Mouse (Mus musculus) monocyte, adult 2 months (primary cell): ENCODE measurements around the gene Npepps.

Source experiments
- DNase-seq, 2 experiments: peaks; one replicate each; pipeline ENCODE4 v3.0.0; 2022; ENCODE audit warnings: low spot score in 2 of 2, low read depth in 1 of 2

Gene Npepps

DNA sequence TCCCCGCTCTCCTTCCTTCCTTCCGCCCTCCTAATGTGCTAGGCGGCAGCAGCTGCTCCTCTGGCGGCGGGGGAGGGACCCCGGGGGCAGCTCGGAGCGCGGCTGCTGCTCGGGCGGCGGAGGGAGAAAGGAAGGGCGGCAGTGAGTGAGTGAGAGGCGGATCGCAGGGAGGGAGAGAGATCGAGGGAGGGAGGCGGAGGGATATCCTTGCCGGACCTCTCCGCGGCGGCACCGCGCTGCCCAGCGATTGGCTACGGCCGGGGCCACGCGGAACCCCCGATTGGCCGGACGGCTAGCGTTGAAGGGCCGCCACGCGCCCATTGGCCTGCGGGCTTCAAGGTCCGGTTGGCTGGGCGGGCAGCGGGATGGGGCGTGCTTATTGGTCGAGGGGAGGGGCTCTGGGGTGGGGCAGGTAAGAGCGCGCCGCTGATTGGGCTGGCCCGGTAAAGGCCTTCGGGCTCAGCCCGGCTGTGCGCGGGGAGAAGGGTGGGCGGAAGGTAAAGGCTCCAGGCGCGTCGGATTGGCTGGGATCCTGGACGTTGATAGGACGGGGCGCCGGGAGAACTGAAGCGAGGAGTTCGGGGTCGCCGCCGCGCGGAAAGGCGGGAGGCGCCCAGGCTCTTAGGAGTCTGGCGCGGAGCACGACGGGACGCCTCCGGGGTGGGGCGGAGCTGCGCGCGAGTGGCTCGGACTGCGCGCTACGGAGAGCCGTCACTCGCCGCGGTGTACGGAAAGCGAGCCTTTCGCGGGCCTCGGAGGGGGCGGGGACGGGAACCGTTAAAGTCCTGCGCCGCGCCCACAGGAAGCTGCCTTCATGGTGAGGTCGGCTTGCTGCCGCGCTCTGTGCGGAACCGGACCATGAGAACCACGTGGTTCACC, 92.4 kb downstream of the Npepps start, which contains the start of gene Kpnb1:
Gene Kpnb1 (minus strand): TSS at position 118 of the 879 bp plus-strand sequence.
- DNase-seq: peak; percentile 97

DNA sequence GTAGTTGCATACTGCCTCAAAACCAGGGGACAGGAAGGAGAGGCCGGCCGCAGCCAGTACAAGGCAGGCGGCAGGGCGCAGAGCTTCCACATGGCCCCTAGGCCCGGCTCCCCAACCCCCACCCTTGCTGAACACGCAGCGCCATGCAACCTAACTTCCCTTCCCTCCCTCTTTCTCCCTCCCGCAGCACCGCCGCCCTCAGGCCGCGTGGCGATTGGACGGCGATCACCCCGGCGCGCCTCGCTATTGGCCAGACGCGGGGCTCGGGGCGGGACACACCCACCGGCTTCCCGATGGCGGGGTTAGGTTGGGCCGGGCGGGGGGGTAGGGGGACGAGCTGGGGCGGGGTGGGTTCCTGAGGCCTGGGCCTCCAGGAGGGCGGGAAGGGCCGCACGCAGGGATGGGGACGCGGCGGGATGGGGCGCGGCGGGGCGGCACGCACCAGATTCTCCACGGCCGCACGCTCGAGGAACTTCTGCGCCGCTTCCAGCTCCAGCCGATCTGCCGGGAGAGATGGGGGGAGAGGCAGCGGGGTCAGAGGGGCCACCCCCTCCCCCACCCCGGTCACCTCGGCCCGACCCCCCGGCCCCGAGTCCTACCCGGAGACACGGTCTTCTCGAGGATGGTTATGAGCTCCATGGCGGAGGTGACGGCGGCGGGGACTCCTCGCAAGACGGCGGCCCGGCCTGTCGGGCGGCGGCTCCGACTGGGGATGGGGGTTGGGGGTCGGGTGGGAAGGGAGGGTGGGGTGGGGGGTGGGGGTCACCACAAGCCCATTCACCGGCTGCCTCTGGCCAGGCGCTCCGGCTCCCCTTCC, 93.3 kb downstream of the Npepps start:
- peak; percentile 91 to 93 for DNase-seq

DNA sequence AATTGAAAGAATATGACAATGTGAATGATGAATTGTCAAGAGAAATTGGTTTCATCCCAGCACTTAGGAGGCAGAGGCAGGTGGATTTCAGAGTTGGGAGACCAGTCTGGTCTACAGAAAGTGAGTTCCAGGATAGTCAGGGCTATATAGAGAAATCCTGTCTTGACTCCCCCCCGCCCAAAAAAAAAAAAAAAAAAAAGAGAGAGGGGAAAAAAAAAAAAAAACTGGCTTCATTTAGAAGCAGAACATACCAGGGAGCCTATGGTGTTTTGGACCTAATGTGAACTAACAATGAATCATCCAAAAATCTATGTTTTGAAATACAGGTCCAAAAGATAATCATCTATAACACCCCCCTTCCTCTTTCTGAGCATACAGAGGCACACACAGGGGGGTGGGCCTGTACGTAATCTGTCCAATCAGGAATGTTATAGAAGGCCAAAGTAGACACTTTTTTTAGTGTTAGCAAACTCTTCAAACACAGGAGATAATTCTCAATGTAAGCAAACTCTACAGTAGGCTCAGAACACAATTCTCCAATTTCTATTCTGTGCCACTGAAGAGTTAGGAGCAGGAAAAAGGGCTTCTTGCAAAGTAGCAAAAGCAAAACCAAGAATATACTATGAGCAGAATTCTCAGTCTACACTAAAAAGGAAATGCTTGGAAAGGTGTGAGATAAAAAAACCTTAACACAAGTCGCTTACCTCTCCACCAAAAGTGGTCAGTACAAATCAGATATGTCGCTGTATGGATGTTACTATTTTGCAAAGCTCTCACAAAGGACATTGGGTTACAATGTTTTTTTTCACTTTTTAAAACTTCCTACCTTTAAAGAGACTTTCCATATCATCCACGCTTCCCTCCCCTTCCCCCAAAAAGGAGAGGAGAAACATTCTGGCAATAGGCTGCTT, 94.5 kb downstream of the Npepps start:
- DNase-seq: no peak

DNA sequence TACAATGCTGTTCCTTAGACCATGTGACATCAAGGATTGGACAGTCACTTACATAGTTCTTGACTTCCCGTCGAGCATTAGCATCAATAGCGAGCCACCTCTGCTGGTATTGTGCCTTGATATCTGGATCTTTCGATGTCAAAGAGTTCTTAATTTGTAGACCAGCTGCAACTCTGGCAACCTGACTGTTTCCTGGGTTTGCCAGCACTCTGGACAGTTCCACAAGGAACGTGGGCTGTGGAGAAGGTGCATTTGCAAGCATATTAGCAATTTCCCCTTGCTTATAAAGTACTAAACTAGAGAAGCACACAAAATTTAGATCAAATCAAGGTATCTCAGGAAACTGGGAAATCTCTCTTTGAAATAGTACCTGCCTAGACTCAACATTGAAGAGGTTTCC, 95.6 kb downstream of the Npepps start:
- no peak for DNase-seq

DNA sequence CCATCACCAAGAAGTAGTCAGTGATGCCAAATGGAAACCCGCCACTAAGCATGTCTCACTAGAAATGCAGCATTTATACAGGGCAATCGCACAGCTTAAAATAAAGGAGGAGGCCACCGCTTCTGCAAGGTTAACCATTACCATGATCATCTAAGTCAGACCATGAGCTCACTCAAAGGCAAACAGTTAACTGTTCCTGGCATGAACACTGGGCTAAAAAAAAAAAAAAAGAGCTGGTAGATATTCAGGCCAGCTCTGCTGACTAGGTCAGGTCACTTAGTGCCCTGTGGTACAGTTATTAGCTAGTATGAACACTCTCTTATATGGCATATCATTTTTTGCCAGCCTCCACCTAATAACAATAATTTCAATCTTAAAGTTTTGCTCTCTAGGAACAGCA, 98.0 kb downstream of the Npepps start:
- no peak for DNase-seq

DNA sequence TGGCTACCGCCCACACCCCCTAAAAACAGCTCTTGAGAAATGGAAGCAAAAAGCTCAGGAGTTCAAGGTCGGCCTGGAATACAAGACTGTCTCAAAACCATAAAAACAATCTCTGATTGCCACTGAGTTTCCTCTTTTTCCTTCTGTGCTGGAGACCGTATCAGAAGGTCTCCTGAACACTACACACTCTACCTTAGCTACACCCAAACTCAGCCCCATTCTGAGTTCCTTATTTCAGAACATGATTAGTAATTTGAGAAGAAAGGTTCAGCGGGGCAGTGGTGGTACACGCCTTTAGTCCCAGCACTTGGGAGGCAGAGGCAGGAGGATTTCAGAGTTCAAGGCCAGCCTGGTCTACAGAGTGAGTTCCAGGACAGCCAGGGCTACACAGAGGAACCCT, 99.4 kb downstream of the Npepps start:
- DNase-seq: no peak

DNA sequence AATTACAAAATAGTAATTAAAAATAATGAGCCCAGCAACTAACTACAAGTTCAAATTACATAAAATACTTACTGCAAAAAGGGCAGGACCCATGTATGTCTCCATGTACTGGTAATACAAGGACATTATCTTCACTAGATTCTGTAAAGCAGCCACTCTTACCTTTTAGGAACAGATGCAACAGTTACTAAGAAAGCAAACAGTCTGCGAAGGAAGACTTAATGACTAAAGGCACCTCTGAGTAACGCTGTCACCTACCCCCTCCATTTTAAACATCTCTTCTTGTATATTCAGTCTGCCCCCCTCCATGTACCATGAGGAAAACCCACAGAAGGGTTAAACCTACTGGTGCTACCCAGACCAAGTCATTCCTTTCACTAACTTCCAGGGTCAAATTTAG, 102.2 kb downstream of the Npepps start:
- DNase-seq: no peak

DNA sequence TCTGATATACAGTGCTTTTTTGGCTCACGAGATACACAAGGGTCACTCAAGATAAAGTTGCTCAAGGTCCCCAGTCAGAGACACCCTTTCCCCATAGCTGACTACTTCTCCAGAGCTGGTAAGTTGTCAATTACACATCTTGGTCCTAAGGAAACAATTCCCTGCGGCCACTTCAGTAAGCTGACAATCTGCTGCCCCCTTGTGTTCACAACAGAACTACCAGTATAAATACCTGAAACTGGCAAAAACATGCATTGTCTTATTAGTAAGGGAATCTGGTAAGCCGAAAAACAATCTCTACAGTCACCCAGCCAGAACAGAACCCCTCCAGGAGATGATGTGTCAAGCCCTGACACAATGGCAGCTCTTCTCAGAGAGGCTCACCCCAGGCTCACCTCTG, 103.6 kb downstream of the Npepps start:
- no peak for DNase-seq

DNA sequence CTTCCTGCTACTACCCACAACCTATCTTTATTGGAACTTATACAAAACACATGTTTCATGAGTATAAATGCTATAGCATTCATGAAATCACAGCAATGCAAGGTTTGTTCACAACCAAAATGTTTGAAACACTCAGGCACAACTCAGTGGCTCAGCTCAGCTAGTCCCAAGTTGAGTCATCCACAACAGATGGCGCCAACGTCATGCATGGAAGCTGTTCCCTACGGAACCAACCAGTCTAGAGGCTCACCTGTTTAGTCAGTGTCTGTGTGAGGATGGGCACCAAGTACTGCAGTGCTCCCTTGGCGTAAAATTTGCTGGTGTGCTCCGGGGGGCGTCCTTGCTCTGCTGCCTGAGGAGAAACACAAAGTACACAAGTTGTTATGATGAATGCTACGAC, 104.9 kb downstream of the Npepps start:
- DNase-seq: no peak

DNA sequence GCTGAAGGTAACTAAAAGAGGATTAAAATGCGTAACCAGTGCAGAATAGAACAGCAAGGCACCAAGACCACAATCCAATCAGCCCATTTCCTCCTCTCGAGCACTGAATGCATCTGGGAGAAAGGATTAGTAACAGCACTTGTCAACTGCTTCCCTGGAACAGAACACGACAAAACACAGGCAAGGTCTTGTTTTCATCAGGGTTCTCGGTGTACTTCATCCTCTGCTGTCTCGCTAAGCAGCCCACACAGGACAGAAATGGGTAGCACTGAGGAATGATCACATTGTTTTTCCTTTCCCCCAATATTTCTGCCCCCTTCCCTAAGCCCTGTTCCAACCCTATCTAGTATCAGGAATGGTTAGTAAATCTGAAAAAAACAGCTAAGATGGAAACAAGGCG, 120.1 kb downstream of the Npepps start:
- no peak for DNase-seq

DNA sequence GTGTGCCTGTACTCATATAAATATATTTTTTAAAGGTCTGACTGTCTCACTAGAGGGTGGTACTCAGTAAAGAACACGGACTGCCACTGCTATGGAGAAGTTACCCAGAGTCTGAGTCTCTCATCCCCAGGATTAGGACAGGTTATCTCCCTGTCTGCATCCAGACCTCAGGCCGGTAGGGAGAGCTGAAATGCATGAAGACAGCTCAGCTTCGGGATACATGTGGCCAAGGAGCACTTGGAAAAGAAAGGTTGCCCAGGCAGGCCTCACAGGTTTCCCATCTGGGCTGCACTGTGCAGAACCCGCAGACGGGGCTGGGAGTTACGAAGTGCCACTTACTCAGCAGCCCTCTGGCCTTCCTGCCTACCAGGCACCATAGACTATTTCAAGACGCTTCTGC, 123.4 kb downstream of the Npepps start:
- DNase-seq: no peak
